Mouse (Mus musculus) adrenal gland, adult (tissue): ENCODE data around the gene Chst3.
"Not testable (repeated sequence)": the region's sequence is repeated elsewhere in the genome, so short reads cannot be mapped to it uniquely, and the experiment has no call there.

Experiments
- DNase-seq, 2 experiments: peaks; one replicate each; pipeline ENCODE4 v3.0.0; 2022 to 2023; ENCODE audit warnings: low spot score in 1 of 2; ENCODE audit not compliant: inconsistent age in 2 of 2

Chst3 gene

DNA sequence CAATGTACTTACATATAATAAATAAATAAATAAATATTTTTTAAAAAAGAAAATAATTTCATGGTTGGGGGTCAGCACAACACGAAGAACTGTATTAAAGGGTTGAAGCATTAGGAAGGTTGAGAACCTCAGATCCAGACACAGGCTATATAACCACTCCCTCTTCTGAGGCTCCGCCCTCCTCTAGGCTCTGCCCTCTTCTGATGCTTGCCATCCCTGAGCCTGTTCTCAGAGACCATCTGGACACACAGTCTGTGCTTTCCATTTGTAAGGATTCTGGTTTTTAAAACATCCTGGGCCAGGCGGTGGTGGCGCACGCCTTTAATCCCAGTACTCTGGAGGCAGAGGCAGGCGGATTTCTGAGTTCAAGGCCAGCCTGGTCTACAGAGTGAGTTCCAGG, 16.8 kb upstream of the Chst3 start:
- DNase-seq, result not testable (repeated sequence)

DNA sequence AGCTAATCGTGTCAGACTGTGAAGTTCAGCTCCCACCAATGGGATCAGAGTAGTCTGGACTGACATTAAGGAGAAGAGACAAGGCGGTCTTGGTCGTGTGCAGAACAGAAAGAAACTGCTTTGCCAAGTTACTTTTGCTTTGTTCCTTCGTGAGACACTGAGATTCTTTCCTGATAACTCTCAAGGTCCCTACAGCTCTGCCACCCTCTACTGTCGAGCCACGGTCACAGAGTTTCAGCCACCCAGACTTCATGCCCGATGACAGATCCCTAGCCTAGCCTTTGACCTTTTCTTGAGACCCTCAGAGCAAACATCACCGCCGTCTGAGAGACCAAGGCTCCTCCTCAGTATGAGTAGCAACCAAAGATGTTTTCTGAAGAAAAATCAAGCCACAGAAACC, 14.9 kb upstream of the Chst3 start:
- DNase-seq, result peak in 1 of 2 experiments; percentile 63

DNA sequence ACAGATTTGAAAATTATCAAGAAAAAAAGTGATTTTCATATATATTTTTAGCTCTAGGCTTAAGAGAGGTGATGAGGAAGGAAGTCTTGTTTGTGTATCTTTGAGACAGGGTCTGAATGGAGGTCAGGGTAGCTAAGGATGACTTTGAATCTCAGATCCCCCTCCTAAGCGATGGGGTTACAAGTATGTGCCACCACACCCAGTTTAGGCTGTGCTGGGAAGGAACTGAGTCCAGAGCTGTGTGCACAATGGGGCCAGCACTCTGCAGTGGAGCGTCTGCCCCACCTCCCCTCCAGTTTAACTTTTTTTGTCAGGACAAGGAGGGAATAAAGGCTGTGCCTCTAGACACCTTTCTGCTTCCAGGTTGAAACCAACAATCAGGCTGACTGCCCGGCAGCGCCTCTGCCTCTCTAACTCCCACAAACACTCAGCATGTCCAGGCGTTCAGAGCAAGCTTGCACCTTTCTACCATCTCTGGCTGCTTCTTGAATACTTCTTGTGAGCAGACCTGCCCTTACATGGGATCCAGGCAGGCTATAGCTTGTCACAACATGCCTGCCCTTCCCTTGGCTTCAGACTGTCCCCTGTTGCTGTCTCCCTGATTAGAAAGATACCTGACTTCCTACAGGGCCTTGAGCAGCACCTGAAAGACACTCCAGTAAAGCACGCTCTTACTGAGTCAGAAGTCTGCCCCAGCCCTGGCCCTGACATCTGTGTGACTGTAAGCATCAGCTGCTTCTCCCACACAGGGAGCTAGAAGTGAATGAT, 11.4 kb upstream of the Chst3 start:
- peak in 1 of 2 experiments; percentile 52 for DNase-seq

DNA sequence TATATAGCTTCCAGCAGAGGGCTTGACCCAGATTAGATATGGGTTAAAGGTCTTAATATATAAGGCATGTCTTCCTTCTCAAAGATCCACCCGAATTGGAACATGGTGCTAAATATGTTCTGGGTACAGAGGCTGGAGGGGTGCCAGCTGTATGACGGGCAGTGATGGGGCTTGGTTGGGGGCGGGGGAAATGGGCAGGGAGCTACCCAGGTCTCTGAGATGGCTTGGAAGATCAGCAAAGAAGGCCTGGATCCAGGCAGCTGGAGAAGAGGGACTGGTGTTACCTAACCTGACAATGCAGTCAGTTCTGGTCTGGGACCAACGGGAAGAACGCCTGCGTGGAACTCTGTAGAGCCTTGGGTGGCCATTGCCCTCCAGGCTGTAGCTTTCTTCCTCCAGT, 10.1 kb upstream of the Chst3 start:
- no peak for DNase-seq

DNA sequence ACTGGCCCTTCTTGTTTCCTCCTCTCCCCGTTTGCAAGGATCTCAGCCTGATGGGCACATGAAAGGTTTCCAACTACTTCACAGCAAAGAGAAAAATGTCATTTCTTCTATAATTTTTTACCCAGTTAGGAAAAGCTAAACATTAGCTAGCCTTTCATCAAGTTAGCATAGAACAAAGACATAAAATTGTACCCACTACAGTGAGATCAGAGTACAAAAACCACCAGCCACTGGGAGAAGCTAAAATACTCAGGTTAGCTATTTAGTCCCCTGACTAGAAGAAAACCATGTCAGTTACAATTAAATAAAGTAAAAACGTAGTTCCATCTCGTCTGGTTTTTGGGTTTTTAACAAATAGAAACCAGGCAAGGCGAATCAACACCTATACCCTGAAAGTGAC, 8.6 kb upstream of the Chst3 start:
- DNase-seq, result no peak

DNA sequence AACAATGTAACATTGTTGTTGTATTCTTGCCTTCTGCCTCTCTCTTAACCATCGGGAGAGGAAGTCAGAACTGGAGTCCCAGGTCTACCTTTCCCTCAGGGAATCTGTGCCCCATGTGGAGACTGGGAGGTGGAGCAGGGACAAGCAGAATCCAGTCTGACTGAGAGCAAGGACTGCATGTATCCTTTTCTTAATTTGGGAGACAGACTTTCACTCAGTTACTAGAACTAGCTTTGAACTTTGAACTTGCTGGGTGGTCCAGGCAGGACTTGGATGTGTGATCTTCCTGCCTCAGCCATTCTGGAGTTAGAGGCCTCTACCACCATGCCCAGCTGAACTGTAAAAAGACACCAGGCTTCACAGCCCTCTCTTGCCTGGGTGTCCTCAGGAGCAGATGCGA, 5.5 kb upstream of the Chst3 start:
- DNase-seq, result no peak

DNA sequence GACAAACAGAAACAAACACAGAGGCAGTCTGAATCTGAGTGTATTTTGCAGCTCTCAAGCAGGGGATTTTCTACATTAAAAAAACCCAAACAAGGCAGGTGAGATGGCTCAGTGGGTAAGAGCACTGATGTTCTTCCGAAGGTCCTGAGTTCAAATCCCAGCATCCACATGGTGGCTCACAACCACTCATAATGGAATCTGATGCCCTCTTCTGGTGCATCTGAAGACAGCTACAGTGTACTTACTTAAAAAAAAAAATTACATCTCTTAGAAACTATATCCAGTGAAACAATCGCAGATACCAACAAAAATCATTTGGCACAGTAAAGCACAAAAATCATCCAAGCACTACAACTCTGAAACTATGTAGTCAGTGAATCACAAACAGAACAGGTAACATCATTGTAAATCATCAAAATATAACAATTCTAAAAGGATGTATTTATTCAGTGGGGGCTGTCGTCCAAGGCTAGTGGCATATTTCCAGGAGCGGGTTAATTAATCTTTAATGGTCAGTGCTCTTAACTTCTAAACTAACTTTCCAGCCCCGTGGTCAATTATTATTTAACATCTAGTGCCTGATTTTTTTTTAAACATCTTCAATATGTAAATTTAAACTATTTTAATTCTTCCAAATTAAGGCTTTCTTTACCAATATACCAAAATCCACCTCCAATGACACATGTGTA, 2.7 kb upstream of the Chst3 start:
- DNase-seq, result not testable (repeated sequence)

DNA sequence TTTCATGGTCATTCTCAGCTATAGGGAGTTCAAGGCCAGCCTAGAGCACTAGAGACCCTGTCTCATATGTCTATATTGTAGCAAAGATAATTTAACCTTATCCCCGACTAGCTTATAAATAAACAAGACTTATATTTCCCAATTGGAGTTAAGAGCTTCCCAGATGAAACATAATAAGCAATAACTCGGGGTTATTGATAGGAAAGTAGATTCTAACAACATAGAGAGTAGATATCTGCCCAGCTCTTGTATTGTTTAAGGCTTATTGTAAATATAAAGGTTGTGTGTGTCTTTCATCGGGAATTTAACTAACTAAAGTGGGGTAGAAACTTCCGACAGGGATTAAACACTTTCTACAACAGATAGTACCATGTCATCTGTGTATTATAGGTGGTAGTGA, 1.5 kb upstream of the Chst3 start:
- no peak for DNase-seq

GRCm38 (mm10) chr10:60220042-60220523, 1.0 kb upstream of the Chst3 start:
- DNase-seq, result no peak

DNA sequence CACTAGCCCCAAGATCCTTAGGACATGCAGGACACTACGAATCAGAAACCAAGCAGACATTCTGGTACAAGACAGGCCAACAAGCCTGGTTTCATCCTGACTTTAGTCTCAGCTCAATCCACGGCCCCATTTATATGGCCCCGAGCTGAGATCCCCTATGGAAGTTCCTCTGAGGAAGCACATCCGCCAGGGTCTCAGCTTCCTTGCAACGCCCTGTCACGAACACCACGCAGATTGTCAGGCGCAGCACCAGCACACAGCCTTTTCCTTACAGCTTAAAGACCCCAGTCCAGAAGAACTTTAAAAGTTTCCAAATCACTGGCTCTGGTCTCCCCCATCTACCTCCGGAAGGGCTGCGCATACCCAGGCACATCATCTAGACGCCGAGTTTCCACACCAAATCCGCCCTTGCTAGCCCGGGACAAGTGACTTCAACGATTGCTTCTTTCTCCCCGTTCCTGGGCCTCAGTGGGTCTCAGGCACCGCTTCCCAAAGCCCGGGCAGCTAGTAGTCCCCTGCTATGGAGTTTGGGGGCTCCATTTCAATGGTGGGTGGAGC, 948 bp downstream of the Chst3 start:
- peak; percentile 7 to 28 for DNase-seq

DNA sequence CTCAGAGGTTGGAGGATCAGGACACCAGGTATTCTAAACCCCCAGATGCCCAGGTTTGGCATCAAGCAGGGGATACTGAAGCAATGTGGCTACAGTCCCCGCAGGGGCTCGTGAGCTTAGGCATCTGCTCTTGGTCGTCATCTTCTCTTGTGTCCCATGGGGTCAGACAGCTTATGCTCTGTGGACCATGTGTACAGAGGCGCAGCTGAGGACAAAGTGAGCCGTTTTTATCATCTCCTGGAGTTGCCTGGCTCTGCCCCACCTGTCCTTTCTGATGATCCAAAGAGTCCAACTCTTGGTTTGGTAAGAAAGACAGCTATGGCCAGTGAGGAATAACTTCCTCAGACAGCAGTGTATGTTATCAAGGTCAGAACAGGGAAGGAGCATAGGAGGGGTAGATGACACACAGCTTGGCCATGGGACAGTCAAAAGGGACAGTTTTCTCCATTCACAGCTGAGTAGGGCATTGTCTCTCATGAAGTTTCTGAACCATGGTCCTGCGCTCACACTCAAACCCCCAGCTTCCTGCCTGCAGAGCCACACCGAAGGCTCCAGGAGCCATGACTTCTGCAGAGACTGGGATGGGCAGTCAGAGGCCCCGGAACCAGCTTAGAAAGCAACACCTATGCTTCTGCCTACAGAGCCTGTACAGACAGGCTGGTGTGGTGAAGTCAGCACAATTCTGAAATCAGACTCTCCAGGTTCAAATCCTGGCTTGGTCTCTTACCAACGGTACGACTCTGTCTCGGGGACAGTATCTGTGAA, 2.5 kb downstream of the Chst3 start:
- peak in 1 of 2 experiments; percentile 54 for DNase-seq

GRCm38 (mm10) chr10:60215077-60215960, 3.7 kb downstream of the Chst3 start:
- DNase-seq, result no peak

- no peak for DNase-seq
Measured at GRCm38 (mm10) chr10:60212589-60213379, 6.3 kb downstream of the Chst3 start.

DNA sequence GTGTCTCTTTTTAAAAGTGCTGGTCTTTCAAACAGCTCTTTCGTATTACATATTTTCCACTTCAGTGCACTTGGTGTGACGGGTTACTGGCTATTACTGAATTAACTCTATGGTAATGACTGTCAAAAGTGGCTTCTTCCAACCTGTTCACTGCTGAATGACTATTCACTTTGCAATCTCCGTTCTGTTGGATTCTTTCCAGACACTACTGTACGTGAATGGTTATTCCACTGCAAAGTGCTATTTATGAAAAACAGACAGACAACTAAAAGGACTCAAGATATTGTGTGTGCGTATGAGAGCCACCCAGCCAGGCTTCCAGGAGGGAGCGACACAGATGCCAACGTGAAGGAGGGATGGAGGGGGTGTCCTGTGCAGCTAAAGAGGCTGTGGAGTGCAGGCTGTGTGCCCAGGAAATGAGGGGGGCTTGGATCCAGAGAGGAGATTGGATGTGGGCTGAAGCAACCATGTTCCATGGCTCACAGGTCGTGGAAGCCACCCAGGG, 7.5 kb downstream of the Chst3 start:
- no peak for DNase-seq

DNA sequence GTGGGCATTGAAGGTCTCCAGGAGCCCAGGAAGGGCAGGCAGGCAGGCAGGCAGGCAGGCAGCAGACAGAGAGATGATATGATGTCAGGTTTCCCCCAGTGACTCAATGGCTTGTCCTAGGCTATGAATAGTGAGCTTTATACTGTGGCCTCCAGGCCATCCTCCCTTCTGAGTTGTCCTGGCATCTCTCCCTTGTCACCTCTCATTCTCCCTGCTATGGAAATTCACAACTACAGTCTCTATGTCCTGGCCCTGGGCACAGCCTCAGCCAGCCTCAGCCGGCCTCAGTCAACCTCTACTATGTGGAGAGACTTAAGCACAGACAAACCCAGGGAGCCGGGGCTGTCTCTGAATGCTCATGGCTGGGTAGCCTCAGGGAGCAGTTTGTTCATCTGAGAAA, 8.6 kb downstream of the Chst3 start:
- peak; percentile 11 to 73 for DNase-seq

DNA sequence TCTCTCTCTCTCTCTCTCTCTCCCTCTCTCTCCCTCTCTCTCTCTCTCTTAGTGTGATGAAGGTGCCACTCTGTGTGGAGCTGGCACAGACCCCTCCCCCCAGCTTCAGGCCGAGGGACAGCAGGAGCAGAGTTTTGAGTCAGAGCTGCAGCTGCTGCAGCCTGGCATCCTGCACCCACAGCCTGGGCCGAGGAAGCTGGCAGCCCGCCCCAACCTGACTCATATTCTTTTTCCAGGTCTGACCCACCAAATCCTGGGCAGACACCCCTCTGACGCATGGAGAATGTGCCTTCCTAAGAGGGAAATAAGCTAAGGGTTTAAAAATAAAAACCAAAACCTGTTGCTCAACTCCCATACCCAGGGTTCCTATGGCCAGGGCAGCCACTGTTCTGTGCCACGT, 9.8 kb downstream of the Chst3 start:
- peak; percentile 93 to 95 for DNase-seq

DNA sequence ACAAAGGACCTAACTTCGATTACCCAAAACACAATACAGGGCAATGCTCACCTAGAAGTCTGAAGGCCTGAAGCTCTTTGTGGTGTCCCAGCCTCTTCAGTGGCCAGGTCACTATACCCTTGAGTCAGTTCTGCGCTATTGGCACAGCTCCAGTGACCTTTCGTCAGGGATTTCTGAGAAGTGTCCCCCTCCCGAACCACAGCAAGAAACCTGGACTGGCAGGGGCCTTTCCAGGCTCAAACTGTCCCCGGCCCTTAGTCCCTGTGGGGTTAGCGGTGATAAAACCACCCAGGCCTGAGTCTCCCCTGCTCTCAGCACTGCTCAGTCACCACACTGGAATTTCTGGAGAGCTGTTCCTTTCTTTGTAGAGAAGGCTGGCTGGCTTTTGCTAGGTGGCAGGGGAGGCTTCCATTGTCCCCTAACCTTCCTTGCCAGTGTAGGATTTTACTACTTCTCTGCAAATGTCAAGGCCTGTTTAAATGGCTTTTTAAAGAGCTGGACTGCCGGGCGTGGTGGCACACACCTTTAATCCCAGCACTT, 11.8 kb downstream of the Chst3 start:
- DNase-seq, result peak; percentile 69 to 87

- DNase-seq, result peak; percentile 51 to 79
Measured at GRCm38 (mm10) chr10:60205601-60206241, 13.3 kb downstream of the Chst3 start.

- no peak for DNase-seq
Measured at GRCm38 (mm10) chr10:60202785-60203184, 16.3 kb downstream of the Chst3 start.
